Mouse (Mus musculus) left cerebral cortex, postnatal 10 days (tissue): ENCODE measurements around the gene Ubxn11. TPM values are rescaled to one million over a fixed set of nuclear protein-coding genes. Genes with fewer than 3 reads are reported as not detected.
A peak's percentile ranks its signal among the peaks of the same experiment; 100 is the strongest.

Experiments
- DNase-seq, 2 experiments: peaks; one replicate each; pipeline ENCODE4 v3.0.0; 2021 to 2022; ENCODE audit warnings: low spot score in 2 of 2, mixed read lengths in 1 of 2; ENCODE audit errors: extremely low spot score in 1 of 2
- intact Hi-C: fragments of 180-260 bp; cut with DNase I; formaldehyde crosslinking; loops from one replicate; pipeline ENCODE4 v1.15.1; 2025
- total RNA-seq, 2 experiments: library from RNA; stranded (reverse); gene quantifications; 2 replicates each; pipeline ENCODE4 v1.2.3; 2021

Gene Ubxn11
- 10 to 100 TPM; 22.6 to 24.9 TPM for total RNA-seq

DNA sequence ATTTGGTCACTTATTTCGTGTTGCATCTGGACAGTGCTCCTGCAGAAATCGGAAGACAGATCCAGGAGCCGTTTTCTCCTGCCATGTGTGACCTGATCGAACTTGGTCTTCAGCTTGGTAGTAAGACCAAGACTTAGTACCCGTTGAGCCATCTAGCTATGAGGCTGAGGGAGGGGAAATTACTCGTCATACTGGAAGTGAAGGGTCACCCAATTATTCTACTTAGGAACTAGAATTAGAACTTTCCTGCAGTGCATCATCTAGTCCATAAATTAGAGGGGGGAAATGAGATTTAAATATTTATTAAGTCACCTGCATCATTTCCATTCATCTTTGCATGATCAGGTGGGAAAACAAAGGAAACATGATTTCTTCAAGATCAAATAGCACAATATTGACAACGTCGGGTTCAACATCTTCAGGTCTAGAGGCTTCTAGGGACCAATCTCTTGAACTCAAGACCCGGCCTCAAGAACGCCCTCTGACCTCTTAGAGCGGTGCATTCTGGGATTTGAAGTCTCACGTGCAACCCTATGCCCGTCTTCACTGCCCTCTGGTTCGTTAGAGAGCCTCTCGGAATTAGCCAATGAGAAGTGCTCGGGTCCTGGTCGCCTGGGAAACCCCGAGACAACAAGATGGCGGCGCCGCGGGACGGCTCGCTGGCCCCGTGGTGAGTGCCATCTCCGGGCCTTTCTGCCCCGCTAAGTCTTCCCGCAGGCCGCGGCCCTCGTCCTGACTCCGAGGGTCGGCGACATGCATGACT, at the start of gene Ubxn11:
Gene Ubxn11 (plus strand): TSS at position 592 of the 763 bp plus-strand sequence.
- intact Hi-C loops = no loop called here
- peak; percentile 91 to 94 for DNase-seq

DNA sequence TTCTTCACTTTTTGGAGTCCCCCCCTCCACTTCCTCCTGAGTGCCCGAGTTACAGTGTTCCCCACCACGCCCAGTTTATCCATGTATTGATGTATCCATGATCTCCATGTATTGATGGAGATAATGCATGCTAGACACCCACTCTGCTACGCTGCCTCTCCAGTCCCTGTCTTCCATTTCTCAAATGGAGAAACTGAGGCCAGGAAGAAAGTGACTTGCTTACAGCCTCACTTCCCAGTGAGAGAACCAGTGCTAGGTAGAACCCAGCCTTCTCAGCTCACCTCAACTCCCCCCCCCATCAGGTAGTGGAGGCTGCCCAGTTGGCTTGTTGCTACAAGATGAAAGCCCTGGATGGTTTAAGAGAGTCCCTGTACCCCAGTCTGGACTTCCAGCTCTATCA, 48.8 kb upstream of the Ubxn11 start, which contains the start of gene Zfp683:
Gene Zfp683 (plus strand): TSS at position 301 of the 400 bp plus-strand sequence.
- intact Hi-C loops = no loop called here
- DNase-seq = no peak

DNA sequence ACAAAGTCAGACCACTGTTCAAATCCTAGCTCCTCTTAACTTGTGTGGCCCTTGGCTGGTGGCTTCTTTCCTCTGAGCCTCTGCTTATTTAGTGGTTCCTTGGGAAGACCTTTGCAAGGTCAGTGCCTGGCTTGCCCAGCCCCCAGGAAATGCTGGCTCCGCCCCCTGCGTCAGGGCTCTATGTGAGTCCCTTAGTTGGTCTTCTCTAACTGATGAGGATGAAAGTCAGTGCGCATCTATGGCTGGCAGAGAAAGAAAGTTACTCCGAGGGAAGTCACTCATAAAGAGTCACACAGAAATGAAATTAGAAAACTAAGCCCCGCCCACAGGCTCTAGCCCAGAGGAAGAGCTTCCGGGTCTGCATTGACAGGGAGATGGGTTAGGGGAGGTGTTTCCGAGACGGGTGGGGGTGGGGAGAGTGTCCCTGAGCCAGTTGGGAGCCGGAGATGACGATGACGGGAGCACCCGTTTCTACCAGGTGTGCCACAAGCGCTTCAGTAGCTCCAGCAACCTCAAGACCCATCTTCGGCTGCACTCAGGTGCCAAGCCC, 44.1 kb upstream of the Ubxn11 start:
- intact Hi-C loops = no loop called here
- DNase-seq = no peak

DNA sequence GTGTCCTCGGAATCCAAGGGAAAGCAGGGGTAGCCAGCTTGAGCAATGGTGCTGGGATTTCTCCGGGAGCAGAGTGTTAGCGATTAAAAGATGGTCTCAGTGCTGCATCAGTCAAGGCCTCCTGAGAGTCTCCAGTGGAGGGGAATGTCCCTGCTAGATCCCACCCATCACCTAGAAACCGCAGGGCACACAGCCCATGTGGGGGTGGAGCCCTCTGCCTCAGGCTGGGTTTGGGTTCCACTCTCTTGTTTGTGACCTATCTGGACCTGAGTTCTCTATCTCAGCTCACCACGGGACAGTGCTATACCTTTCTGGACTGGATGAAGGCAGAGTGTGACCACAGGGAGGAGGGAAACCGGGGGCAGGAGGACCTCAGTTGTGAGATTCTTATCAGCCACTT, 43.5 kb upstream of the Ubxn11 start:
- DNase-seq = no peak
- intact Hi-C loops = no loop called here

DNA sequence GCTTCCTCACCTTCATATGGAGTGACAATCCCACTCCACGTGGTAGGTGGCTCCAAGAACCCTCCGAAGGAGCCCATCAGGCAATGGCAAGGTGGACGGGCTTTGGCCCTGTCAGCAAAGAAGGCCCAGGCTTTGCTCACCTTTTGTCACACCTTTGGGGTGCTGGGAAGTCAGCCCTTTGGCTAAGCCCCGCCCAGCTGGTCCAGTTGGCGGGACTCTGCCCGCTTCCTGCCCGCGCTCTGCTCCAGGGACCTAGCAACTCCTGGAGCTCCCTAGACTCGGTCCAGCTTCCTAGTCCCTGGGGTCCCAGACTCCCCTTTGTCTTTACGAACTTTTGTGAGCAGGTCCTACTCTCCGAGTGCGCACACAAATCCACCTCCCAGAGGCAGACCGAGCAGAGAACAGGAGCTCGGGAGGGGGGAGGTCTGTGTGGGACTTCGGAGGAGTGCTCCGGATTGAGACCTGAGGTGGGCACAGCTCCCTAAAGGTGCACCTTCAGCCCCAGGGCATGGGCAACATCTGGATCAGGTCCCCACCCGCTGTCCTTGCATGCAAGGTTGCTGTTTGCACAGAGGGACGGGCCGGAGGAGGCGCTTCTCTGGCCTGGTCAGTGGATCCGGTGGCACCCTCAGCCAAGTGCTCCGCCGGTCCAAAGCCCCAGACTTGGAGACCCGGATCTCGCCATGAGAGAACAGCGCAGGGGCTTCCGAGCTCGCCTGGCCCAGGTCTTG, 42.1 kb upstream of the Ubxn11 start, which contains the start of gene Crybg2:
Gene Crybg2 (plus strand): TSS at position 681 of the 731 bp plus-strand sequence.
- no peak for DNase-seq
- intact Hi-C loops = no loop called here

DNA sequence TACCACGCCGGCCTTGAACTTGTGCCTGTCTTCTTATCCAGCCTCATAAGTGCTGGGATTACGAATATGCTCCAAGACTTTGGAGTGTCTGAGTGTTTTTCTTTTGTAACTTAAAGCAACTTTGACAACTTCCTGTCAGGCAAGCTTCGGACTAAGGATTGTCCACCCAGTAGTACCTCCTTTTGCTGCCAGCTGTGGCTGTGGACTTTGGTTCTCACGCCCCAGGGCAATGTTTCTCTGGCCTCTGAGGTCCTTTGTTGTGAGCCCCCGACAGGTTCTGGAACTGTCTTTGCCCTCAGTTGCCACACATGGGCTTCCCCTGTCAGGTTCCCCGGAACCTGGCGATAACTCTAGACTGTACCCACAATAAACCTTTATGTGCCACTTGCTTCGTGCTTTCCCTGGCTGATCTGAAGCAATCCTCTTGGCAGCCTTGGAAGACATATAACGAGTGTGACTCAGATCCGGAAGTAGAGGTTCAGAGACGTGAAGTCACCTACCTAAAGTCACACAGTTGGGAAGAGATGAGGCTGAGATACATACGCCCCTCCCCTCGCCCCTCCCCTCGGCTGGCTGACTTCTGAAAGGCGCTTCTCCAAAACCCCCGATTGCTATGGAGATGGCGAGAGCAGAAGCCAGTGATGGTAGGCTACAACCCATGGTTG, 41.1 kb upstream of the Ubxn11 start:
- no peak for DNase-seq
- intact Hi-C loops = no loop called here

DNA sequence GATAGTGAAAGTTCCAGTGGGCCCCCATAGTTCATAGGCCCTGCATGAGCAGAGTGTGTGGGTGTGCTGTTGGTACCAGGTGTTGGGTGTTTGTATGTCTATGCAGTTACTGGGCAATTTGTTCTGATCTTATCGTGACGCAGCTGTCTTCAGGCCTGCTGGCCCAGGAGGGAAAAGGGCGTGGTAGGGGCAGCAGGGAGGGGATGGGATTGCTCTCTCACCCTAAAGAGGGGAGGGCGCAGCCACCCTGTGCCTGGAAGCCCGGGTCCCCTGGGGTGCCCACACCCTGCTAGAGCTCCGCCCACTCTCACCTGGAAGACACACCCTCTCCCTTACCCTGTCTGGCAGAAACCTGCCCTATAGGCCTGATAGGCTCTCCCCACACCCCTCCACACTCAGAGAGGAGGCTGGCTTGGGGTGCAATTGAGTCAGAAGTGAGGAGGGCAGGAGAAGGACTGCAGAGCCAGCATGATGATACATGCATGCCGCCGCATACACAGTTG, 40.4 kb upstream of the Ubxn11 start:
- intact Hi-C loops = no loop called here
- no peak for DNase-seq

DNA sequence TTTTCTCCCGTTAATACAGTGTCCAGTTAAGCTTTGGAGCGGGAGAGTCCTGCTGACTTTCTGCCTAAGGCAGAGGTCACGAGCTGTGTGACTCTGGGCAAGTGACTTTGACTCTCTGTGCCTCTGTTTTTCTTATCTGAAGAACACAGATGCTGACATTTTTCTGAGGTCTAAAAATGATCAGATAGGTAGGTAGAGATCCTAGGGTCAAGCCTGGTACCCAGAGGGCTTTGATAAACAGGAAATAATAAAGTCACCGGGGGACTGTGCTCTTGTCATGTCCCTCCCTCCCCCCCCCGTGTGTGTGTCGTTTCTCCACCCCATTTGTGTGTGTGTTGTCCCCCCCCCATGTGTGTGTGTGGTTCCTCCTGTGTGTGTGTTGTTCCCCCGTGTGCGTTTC, 39.8 kb upstream of the Ubxn11 start:
- intact Hi-C loops = no loop called here
- no peak for DNase-seq

DNA sequence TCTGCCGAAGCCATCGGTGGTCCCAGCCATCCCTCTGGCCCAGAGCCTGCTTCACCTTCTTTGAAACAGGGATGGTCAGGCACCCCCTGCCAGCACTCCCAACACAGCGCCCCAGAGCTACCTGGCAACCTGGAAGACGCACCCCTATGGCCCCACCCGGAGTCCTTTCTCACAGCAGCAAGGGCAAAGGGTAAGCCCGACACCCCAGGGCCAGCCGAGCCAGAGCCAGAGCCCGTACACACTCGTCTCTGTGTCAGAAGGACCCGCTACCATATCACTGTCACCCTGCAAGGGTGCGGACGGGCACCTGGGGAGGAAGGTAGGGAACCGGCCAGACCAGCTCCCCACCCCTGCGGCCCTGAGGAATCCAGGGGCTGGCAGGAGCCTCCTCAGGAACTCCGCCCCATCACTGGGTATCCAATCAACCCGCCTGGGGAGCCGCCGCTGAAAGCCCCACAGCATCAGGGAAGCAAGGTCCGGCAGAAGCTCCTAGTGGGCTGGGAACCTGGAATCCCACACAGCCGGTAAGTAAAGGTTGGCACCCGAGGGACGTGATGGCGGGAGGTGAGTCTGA, 36.9 kb upstream of the Ubxn11 start:
- DNase-seq = no peak
- intact Hi-C loops = no loop called here

DNA sequence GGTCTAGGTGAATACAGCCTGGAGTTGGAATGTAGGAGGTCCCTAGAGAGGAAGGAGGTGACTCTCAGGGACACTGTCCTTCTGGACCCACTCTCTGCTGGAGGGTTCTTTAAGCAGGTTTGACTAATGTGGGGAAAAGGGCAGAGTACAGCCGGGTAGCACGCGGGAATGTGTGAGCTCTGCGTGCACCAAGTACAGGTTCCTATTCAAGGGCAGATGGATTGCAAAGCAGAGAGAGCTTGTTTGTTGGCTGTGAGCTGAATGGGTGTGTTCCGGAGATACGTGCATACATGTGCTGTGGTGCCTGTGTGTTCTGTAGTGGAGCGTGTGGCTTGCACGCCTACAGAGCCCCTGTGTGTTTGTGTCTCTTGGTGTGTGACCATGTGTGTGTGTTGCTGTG, 35.0 kb upstream of the Ubxn11 start:
- intact Hi-C loops = no loop called here
- no peak for DNase-seq

DNA sequence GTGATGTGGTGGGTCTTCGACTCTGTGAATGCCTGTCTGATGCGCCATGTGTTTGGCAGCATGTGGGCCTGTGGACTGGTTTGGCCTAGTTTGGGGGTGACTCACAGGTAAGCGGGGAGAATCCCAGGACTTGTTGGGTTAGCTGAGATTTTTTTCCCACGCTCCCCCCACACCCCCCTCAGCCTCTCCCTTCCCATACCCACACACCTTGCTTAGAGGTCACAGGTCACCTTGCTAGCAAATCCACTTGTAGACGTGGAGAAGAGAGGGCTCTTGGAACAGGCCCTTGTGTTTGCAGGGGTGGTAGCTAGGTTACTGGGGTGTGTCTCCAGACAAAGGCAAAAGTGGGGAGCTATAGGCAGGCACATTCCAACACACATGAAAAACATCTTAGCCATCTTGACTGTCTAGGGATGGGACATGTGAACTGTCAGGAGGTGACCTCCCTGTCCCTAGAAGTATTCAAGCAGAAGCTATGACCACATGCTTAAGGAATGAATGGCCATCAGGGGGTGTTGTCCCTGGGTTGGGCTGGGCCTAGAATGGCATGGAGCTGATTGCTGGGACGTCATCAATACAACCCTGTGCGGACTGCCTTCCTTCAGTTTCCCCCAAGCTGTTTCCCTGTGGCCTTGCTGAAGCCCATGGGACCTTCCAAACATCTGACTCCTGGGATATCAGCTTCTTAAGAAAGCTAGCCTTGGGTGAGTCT, 34.4 kb upstream of the Ubxn11 start:
- intact Hi-C loops = no loop called here
- no peak for DNase-seq

DNA sequence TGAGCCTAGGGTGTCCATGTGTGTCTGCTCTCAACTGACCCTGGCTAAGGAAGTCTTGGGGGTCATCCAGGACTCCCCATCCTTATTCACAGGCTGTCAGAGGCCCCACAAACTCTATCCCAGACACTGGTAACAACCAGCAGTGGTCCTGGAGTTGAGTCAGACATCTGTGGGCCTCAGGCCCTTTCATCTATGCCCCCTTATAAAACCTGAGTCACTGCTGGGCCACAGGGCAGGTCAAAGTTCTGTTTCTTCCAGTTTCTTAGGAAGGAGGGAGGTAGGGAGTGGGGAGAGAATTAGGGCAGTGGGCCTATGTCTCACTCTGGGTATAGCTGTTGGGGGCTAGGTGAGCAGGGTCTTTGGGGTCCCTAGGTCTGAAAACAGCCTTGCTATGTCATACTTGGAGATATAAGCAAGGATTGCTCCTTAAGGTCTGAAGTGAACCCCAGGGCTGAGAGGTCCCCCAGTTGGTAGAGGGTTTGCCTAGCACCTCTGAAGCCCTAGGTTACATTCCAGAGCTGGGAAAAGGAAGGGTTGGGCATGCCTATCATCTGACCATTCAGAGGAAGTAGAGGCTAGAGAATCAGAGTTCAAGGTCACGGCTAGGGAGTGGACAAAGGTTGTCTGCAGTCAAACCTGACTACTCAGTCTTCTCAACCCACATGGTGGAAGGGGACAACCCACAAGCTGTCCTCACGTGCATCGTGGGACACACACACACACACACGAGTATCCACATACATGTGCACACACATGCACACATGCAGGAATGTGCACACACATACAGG, 33.4 kb upstream of the Ubxn11 start:
- intact Hi-C loops = no loop called here

DNA sequence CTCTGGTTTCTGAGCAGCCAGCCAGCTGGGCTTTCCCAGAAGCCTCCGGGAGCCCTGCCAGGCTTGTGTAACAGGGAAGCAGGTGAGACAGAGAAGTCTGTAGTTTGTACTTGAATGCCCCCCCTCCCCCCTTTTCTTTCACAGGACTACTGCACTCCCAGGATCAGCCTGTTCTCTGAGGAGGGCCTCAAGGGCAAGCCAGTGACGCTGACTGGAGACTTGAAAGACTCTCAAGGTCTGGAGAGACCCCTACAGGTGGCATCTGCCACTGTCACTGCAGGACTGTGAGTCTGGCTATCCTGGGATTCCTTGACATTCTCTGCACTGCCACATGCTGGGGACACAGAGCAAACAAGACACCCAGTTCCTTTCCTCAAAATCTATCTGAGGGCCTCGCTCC, 23.7 kb upstream of the Ubxn11 start:
- peak in 1 of 2 experiments; percentile 71 for DNase-seq
- intact Hi-C loops = loop anchor here (5.0 kb wide), 1 partner anchor 41 kb away; no protein-coding TSS in a partner anchor

More for the DNA sequence above, 33.4 kb upstream of the Ubxn11 start:
- DNase-seq = no peak

DNA sequence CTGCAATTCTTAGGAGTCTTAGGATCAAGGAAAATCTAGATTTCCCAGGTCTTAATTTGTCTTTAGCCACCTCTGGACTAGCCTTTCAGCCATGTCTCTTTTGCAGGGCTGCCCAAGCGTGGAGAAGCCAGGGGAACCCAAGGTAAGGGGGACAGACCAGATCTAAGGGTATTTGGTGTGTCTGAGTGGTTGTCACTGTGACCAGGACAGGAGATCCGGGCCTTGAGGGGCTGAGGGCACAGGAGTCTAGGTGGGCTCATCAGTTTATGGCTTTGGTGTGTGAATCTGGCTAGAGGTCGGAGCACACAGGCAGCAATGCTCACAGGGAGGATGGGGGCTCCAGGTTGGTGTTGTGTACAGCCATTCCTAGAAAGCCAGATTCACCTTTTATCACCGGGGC, 21.7 kb upstream of the Ubxn11 start:
- no peak for DNase-seq
- intact Hi-C loops = no loop called here

DNA sequence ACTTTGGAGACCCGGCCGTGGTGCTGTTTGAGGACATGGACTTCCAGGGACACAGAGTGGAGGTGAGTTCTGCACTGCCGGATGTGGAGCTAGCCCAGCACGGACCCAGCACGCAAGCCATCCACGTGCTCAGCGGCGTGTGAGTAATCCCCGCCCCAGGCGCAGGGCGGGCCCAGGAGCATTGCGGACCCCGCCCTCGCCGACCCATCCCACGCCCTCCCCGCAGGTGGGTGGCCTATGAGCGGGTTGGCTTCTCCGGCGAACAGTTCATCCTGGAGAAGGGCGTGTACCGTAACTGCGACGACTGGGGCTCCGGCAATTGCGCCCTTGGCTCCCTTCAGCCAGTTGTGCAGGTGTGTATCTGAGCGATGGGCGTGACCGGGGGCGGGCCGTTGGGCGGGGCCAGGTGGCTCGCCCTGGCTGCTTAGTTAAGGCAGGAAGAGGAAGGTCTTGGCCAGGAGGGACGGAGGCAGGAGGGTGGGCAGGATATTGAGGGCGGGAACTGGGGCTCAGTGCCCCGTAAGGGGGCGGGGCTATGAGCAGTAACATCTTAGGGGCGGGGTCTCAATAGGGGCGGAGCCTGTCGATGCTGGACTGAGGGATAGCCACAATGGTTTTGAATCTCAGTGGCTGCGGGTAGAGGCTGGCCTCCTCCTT, 20.5 kb upstream of the Ubxn11 start:
- DNase-seq = peak; percentile 31 to 65
- intact Hi-C loops = no loop called here

DNA sequence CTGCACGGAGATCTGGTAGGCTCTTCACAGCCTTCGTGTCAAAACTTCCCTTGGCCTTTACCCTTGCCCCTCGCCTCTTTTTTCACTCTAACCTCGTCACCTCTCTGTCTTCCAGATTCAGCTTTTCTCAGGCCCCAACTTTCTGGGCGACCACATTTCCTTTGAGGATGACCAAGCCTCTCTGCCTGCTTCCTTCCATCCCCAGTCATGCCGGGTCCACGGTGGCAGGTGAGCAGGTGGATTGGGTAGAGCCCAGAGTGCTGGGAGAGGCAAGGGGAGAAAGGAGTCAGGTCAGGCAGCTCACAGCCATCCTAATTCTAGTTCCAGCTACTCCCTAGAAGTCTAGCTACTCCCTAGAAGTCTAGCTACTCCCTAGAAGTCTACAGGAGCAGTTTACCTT, 19.9 kb upstream of the Ubxn11 start:
- intact Hi-C loops = no loop called here
- no peak for DNase-seq

DNA sequence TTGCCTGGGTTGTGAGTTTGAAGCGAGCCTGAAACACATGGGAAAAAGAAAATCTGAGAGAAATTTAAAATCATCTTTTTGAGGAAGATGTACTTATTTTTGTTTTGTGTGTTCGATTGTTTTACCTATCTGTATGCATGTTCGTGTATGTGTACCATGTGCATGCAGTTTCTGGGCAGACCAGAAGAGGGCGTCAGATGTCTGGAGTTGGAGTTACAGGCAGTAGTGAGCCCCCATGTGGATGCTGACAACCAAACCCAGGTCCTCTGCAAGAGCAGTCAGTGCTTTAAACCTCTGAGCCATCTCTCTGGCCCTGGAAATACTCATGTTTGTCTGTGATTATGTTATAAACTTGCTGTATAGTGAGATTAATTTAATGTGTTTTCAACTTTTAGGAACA, 17.4 kb upstream of the Ubxn11 start:
- intact Hi-C loops = no loop called here
- no peak for DNase-seq
